ENCODE assay signal across 18 mouse cellular contexts in the genomic region with DNA sequence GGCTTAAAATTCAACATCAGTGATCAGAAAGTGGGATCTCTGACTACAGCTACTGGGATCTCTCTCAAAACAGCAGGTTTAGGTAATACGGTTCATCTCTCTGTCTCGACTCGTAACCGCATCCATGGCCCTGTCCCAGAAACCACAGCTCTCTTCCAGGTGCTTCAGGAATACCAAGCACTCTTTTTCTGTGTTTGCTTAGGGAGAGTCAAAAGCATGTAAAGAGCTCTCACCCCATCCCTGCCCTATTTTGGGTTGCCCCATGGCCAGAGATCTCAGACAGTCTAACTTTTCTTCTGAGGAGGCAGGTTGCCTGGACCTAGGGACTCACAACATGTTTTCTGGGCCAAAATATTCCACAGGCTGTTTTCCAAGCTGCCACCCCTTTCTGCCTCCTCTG. TPM values are rescaled to one million over a fixed set of nuclear protein-coding genes. Genes with fewer than 3 reads are reported as not detected.
DNase-seq lines count a peak whose midpoint lies in the region; ATAC-seq and TF ChIP-seq lines count a peak whose summit lies in the region.
"Had no signal": no experiment of that assay in that cellular context is flagged by ENCODE, and none has a peak within 500 bp of the region (broad histone marks: within the 10 kb centered on the region; RNA-seq: fewer than 3 reads in every experiment).

No protein-coding gene starts in this region.

- H3K27me3 ChIP-seq in heart, embryonic 13.5 days (replicated peaks): no peaks in the 10 kb centered on the region
- H3K27me3 ChIP-seq in myocyte (ENCODE audit: control insufficient read depth, insufficient read depth, insufficient read length): no peaks in the 10 kb centered on the region
- H3K27me3 ChIP-seq in cerebellum, adult 2 months (ENCODE audit: control insufficient read depth, insufficient read depth, low read length): no peaks in the 10 kb centered on the region

- no peak for DNase-seq in heart, postnatal 14 days
- peak; percentile 35 to 58 for DNase-seq in lung, adult 18-20 months
- DNase-seq in lung, postnatal 4 days: no peak
- peak; percentile 17 for DNase-seq in lung, postnatal 10 days
- DNase-seq in cerebellum, adult 2 months: no peak
- DNase-seq: adrenal gland, adult 2 months; adrenal gland, postnatal 25 days; cerebellum, adult 18-20 months; cerebellum, postnatal 10 days; forebrain, postnatal 0 days; heart, postnatal 36 days had no signal

- peak overlapping the region; percentile 56 for H3K27ac ChIP-seq in heart, embryonic 13.5 days (replicated peaks)
- H3K27ac ChIP-seq in cerebellum, adult 2 months (ENCODE audit: insufficient read depth, low read length): no peak overlapping the region
- H3K27ac ChIP-seq: embryonic facial prominence, embryonic 10.5 days; forebrain, embryonic 13.5 days; hindbrain, embryonic 12.5 days had no signal

- H3ac ChIP-seq in myocyte (ENCODE audit: control insufficient read depth, insufficient read length): no peak overlapping the region

- no peak overlapping the region for H3K4me2 ChIP-seq in heart, embryonic 13.5 days
- peak overlapping the region; percentile 59 for H3K4me2 ChIP-seq in myocyte (ENCODE audit: low read depth)
- H3K4me2 ChIP-seq: forebrain, embryonic 13.5 days; hindbrain, embryonic 12.5 days had no signal

- intact Hi-C loops in heart, postnatal 14 days (cut with DNase I): no loop called here

- WGBS in heart, embryonic 13.5 days: 93% methylated on average over 4 of the region's 4 CpGs
- WGBS in cerebellum, adult 2 months: 88% methylated on average over 4 of the region's 4 CpGs

- H3K79me2 ChIP-seq in myocyte (ENCODE audit: control insufficient read depth, insufficient read depth): no peaks in the 10 kb centered on the region

- peaks cover 59% of the 10 kb centered on the region for H3K4me1 ChIP-seq in heart, embryonic 13.5 days
- H3K4me1 ChIP-seq in cerebellum, adult 2 months (ENCODE audit: control insufficient read depth, insufficient read depth, low read length): no peaks in the 10 kb centered on the region
- H3K4me1 ChIP-seq: hindbrain, embryonic 12.5 days had no signal

- no peak overlapping the region for H3K9ac ChIP-seq in heart, embryonic 13.5 days
- H3K9ac ChIP-seq: forebrain, embryonic 13.5 days; forebrain, postnatal 0 days; hindbrain, embryonic 12.5 days had no signal

- no peaks in the 10 kb centered on the region for H3K36me3 ChIP-seq in heart, embryonic 13.5 days
- no peaks in the 10 kb centered on the region for H3K36me3 ChIP-seq in myocyte (ENCODE audit: control insufficient read depth, insufficient read depth)
- H3K36me3 ChIP-seq: embryonic facial prominence, embryonic 10.5 days; hindbrain, embryonic 12.5 days had no signal

- no peak for TF ChIP-seq CTCF in cerebellum, adult 2 months (IDR thresholded peaks at IDR 0.05; ENCODE audit: borderline replicate concordance, insufficient read depth, low read depth, low read length)

- H3K9me3 ChIP-seq in heart, embryonic 13.5 days: no peaks in the 10 kb centered on the region
- H3K9me3 ChIP-seq: hindbrain, embryonic 12.5 days had no signal

- ATAC-seq in heart, embryonic 13.5 days (ENCODE audit: extremely low read depth, insufficient number of reproducible peaks, low FRiP score, low TSS enrichment): no peak
- ATAC-seq: forebrain, embryonic 13.5 days; forebrain, postnatal 0 days; hindbrain, embryonic 16.5 days; inflammation-experienced regulatory T-cells, adult 6 months had no signal

- no peak overlapping the region for H3K4me3 ChIP-seq in heart, embryonic 13.5 days
- no peak overlapping the region for H3K4me3 ChIP-seq in myocyte
- H3K4me3 ChIP-seq in cerebellum, adult 2 months (replicated peaks; ENCODE audit: insufficient read depth, low read depth, low read length): no peak overlapping the region
- H3K4me3 ChIP-seq: embryonic facial prominence, embryonic 10.5 days; forebrain, embryonic 13.5 days; hindbrain, embryonic 12.5 days had no signal

- no peak for TF ChIP-seq POLR2A in myocyte (IDR thresholded peaks at IDR 0.05; ENCODE audit: insufficient read length, low read depth)
- TF ChIP-seq POLR2A in cerebellum, adult 2 months (IDR thresholded peaks at IDR 0.05; ENCODE audit: borderline replicate concordance, insufficient read depth, low read length): no peak

TF ChIP-seq in myocyte, 11 proteins besides CTCF, POLR2A, EP300 and RAD21:
- no peak for TF ChIP-seq REST (IDR thresholded peaks at IDR 0.05; ENCODE audit: insufficient read depth, insufficient read length)
- TF ChIP-seq TCF3 (IDR thresholded peaks at IDR 0.05; ENCODE audit: insufficient read length, low read depth): no peak
- no peak for TF ChIP-seq POLR2AphosphoS2 (IDR thresholded peaks at IDR 0.05; ENCODE audit: insufficient read length, low read depth)
- TF ChIP-seq MYOG (IDR thresholded peaks at IDR 0.05; ENCODE audit: control insufficient read depth in 1 of 3, insufficient read depth in 1 of 3, insufficient read length in 2 of 3, low read depth in 2 of 3): no peak
- TF ChIP-seq TCF12 (IDR thresholded peaks at IDR 0.05; ENCODE audit: insufficient read depth, poor library complexity, severe bottlenecking): no peak
- no peak for TF ChIP-seq MYOD1 (IDR thresholded peaks at IDR 0.05; ENCODE audit: control insufficient read depth in 1 of 3, insufficient read length in 2 of 3, low read depth in 2 of 3)
- no peak for TF ChIP-seq SRF (IDR thresholded peaks at IDR 0.05; ENCODE audit: control insufficient read depth, insufficient read length, low read depth)
- TF ChIP-seq CEBPB (IDR thresholded peaks at IDR 0.05; ENCODE audit: insufficient read depth, poor library complexity, severe bottlenecking): no peak
- TF ChIP-seq USF1 (IDR thresholded peaks at IDR 0.05; ENCODE audit: low read depth): no peak
- no peak for TF ChIP-seq E2F4 (IDR thresholded peaks at IDR 0.05; ENCODE audit: insufficient read depth)
TF ChIP-seq in myocyte: peak in this region for 0.

RNA-seq across cellular contexts. Expression of gene Myl4, which starts 17.9 kb away (rescaled TPM):
- 2,381 and 2,697 TPM in 2 replicates for polyA plus RNA-seq in heart, embryonic 13.5 days (2015; fragmentation: Nextera tagmentation; extraction: Ambion mirVana)
- 100 to 1,000 TPM; 280 to 698 TPM for total RNA-seq in heart, postnatal 14 days (2021)
- 5,062 TPM for polyA plus RNA-seq in myocyte (2012; fragmentation: generic; extraction: Trizol)
- 2.2 and 2.5 TPM in 2 replicates for polyA plus RNA-seq in cerebellum, adult 2 months (2012; rRNA removed)

RNA-seq across cellular contexts. Expression of gene Cdc27, which starts 17.9 kb away (rescaled TPM):
- polyA plus RNA-seq in heart, embryonic 13.5 days (2015; fragmentation: Nextera tagmentation; extraction: Ambion mirVana): 31.7 TPM in 2 replicates
- 10 to 100 TPM; 23.2 to 26.5 TPM for total RNA-seq in heart, postnatal 14 days (2021)
- polyA plus RNA-seq in myocyte (2012; fragmentation: generic; extraction: Trizol): 9.2 TPM
- 20.9 and 22.4 TPM in 2 replicates for polyA plus RNA-seq in cerebellum, adult 2 months (2012; rRNA removed)

RNA-seq across cellular contexts. Expression of gene Itgb3, which starts 39.5 kb away (rescaled TPM):
- polyA plus RNA-seq in heart, embryonic 13.5 days (2015; fragmentation: Nextera tagmentation; extraction: Ambion mirVana): 5.0 and 5.1 TPM in 2 replicates
- 1 to 10 TPM; 4.8 to 4.9 TPM for total RNA-seq in heart, postnatal 14 days (2021)
- polyA plus RNA-seq in myocyte (2012; fragmentation: generic; extraction: Trizol): 25.0 TPM
- 2.0 and 2.1 TPM in 2 replicates for polyA plus RNA-seq in cerebellum, adult 2 months (2012; rRNA removed)

Comparison
In these comparisons a context has a peak if more than half of its experiments do, and no peak if none do; other contexts are left out.
1. DNase-seq: peak in lung, adult 18-20 months (2 of 2) and lung, postnatal 10 days (single experiment); none in heart, postnatal 14 days (0 of 2), lung, postnatal 4 days (0 of 2) and cerebellum, adult 2 months (0 of 2).
2. RNA of gene Myl4, which starts 17.9 kb away (polyA plus RNA-seq): 5,062 TPM in myocyte (single experiment) and 2,381 to 2,697 TPM in heart, embryonic 13.5 days; 2.2 to 2.5 TPM in cerebellum, adult 2 months; every median in the first group is over 100 times any median in the second.